Mouse (Mus musculus) megakaryocyte, adult 5-6 weeks (primary cell): ENCODE measurements at regions not wholly inside any gene's neighbourhood (a gene's known extent, or its start where the extent isn't known, plus 50 kb on each side); places are given as distances from the start of the nearest gene placed in this dataset.

Source experiments
- ATAC-seq: 2 replicates; pipeline ENCODE4 v1.8.0; 2016; ENCODE audit warnings: mild to moderate bottlenecking, inconsistent platforms; ENCODE audit not compliant: poor library complexity, severe bottlenecking

- 0 out of 2 replicates have a peak, but pooled peaks have one; percentile 43 for ATAC-seq
Observed at GRCm38 (mm10) chrX:144234457-144234856, 81.0 kb downstream of the A730046J19Rik start.

DNA sequence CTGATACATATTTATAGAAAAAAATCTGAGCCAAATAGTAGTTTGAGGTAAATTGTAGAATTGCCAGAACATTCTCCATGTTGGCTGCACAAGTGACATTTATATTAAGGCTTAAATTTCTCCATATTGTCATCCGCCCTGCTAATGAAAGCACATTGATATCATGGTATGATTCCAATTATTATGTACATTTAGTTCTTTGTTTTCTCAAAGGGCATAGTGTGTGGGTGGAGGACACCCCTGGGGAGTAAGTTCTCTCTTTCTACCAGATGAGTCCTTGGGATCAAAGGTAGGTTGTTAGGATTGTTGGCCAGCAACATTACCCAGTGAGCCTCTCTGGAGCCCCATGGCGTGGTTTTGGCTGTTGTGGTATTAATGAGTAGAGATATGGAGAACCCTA lies 51.7 kb upstream of the Alg13 start:
- ATAC-seq: no peak
